Mouse (Mus musculus) forebrain, embryonic 11.5 days (tissue): ENCODE data around the gene Rhox2f. TPM values are rescaled to one million over a fixed set of nuclear protein-coding genes. Genes with fewer than 3 reads are reported as not detected.
"Not testable (repeated sequence)": the region's sequence is repeated elsewhere in the genome, so short reads cannot be mapped to it uniquely, and the experiment has no call there.

Experiments
- ATAC-seq: fragments of 200-750 bp; cut with Nextera tagmentation; replicated peaks from 2 replicates; pipeline ENCODE4 v1.8.0; 2017; ENCODE audit warnings: moderate TSS enrichment; ENCODE audit not compliant: low FRiP score
- DNase-seq: peaks from one replicate; pipeline ENCODE4 v3.0.0-alpha.2; 2017; ENCODE audit warnings: low spot score
- H3K27ac ChIP-seq: fragments of 300-500 bp; sonication (generic); 2 replicates; pipeline ENCODE4 v1.5.1; 2014; ENCODE audit warnings: low read depth, low read length
- H3K27me3 ChIP-seq: fragments of 300-500 bp; sonication (generic); 2 replicates; pipeline ENCODE4 v1.6.1; 2014; ENCODE audit warnings: mild to moderate bottlenecking, low read length, mixed read lengths; ENCODE audit not compliant: control insufficient read depth, insufficient read depth
- H3K36me3 ChIP-seq: fragments of 300-500 bp; sonication (generic); 2 replicates; pipeline ENCODE4 v1.6.1; 2014; ENCODE audit warnings: mild to moderate bottlenecking, low read length, moderate library complexity, mixed read lengths; ENCODE audit not compliant: control insufficient read depth, insufficient read depth
- H3K4me1 ChIP-seq: fragments of 300-500 bp; sonication (generic); replicated peaks from 2 replicates; pipeline ENCODE4 v1.6.1; 2014; ENCODE audit warnings: low read length, mixed read lengths; ENCODE audit not compliant: control insufficient read depth, insufficient read depth
- H3K4me2 ChIP-seq: fragments of 300-500 bp; sonication (generic); 2 replicates; pipeline ENCODE4 v1.6.1; 2014; ENCODE audit warnings: low read depth, mild to moderate bottlenecking, low read length, moderate library complexity, mixed read lengths; ENCODE audit not compliant: severe bottlenecking
- H3K4me3 ChIP-seq: fragments of 300-500 bp; sonication (generic); 2 replicates; pipeline ENCODE4 v1.5.1; 2014; ENCODE audit warnings: low read depth, low read length
- H3K9ac ChIP-seq: fragments of 300-500 bp; sonication (generic); 2 replicates; pipeline ENCODE4 v1.6.1; 2014; ENCODE audit warnings: low read length
- H3K9me3 ChIP-seq: fragments of 300-500 bp; sonication (generic); 2 replicates; pipeline ENCODE4 v1.6.1; 2016; ENCODE audit warnings: low read length, mixed read lengths; ENCODE audit not compliant: control insufficient read depth
- WGBS: fragments of 180-500 bp; shearing (Covaris S2); extraction: QIAGEN DNeasy Blood & Tissue Kit; methylation state at CpG from one replicate; pipeline ENCODE4 v1.1.7; 2014; 5-methylcytosine and 5-hydroxymethylcytosine counted together
- polyA plus RNA-seq: library from polyadenylated mRNA; unstranded; fragments of >200 nt; fragmentation: Nextera tagmentation; extraction: Ambion mirVana; gene quantifications from 2 replicates; pipeline ENCODE4 v1.2.1, GENCODE M21; 2014

Rhox2f gene
- not detected in 2 replicates for polyA plus RNA-seq

- H3K9me3 ChIP-seq, H3K36me3 ChIP-seq, H3K27me3 ChIP-seq, DNase-seq, H3K9ac ChIP-seq, H3K4me2 ChIP-seq, H3K4me3 ChIP-seq, ATAC-seq, H3K27ac ChIP-seq, H3K4me1 ChIP-seq: not testable (repeated sequence)
- WGBS = 96% methylated on average over 5 of the region's 8 CpGs
Observed at GRCm38 (mm10) chrX:37571105-37571504, at the start of gene Rhox2f. Gene Rhox2f (plus strand): TSS chrX:37571405.

DNA sequence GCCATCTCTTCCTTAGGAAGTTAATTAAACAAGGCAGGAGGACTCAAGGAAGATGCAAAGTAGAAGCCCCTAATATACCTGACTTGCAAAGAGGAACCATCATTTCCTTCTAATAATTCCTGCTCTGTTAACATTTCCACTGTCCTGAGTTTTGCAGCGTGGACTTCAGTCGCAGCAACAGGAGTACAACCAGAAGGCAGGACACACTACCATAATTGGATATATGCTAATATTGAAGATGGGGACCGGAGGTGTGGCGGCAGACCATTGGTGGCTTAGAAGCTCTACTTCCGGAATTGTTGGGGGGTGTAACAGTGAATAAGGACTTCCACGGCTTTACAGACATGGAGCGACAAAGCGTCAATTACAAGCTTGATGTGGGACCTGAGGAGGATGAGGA, 41.1 kb upstream of the Rhox2f start, which contains the start of gene Rhox2e:
Gene Rhox2e (plus strand): TSS at position 301 of the 400 bp plus-strand sequence.
- ATAC-seq, H3K9ac ChIP-seq, H3K4me3 ChIP-seq, H3K9me3 ChIP-seq, H3K36me3 ChIP-seq, H3K4me1 ChIP-seq, H3K27me3 ChIP-seq, DNase-seq, H3K27ac ChIP-seq, H3K4me2 ChIP-seq: not testable (repeated sequence)
- 82% methylated on average over 2 of the region's 8 CpGs for WGBS

GRCm38 (mm10) chrX:37541719-37542118, 29.5 kb upstream of the Rhox2f start, which contains the start of gene Rhox3e:
Gene Rhox3e (plus strand): TSS chrX:37542019.
- H3K9me3 ChIP-seq, H3K4me3 ChIP-seq, H3K4me2 ChIP-seq, H3K36me3 ChIP-seq, ATAC-seq, H3K27ac ChIP-seq, DNase-seq, H3K27me3 ChIP-seq, H3K4me1 ChIP-seq, H3K9ac ChIP-seq: not testable (repeated sequence)
- no CpG with 5 or more reads among the region's 4 CpGs for WGBS

GRCm38 (mm10) chrX:37557112-37557511, 14.1 kb upstream of the Rhox2f start, which contains the start of gene Rhox4e:
Gene Rhox4e (plus strand): TSS chrX:37557412.
- H3K27me3 ChIP-seq, H3K4me2 ChIP-seq, H3K4me1 ChIP-seq, H3K27ac ChIP-seq, DNase-seq, H3K4me3 ChIP-seq, H3K36me3 ChIP-seq, H3K9ac ChIP-seq, H3K9me3 ChIP-seq, ATAC-seq: not testable (repeated sequence)
- 93% methylated on average over 10 of the region's 18 CpGs for WGBS

DNA sequence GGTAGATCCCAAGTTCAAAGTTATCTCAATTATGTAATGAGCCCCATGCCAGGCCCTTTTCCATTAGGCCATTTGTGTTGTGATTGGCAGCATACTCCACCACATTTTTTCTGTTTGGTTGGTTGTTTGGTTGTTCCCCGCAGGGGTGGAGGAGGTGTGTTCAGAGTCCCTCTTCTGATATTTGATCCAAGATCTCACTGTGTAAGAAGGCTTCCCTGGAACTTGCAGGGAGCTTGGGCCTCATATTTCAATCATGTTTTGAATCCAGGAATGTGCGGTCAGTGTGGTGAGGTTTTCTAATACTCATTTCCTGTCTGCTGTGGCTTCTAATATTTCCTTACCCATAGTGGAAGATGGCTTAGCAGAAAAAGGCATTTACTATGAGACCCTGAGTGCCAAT, 1.4 kb downstream of the Rhox2f start:
- H3K36me3 ChIP-seq, H3K4me2 ChIP-seq, H3K4me1 ChIP-seq, H3K27me3 ChIP-seq, ATAC-seq, H3K9me3 ChIP-seq, H3K27ac ChIP-seq, H3K9ac ChIP-seq, H3K4me3 ChIP-seq: not testable (repeated sequence)
- WGBS = 54% methylated on average over 2 of the region's 2 CpGs
- DNase-seq = peak; percentile 35

- H3K4me1 ChIP-seq, H3K4me3 ChIP-seq, H3K9me3 ChIP-seq, ATAC-seq, H3K27me3 ChIP-seq, H3K9ac ChIP-seq, H3K36me3 ChIP-seq, DNase-seq, H3K4me2 ChIP-seq, H3K27ac ChIP-seq: not testable (repeated sequence)
Observed at GRCm38 (mm10) chrX:37580692-37581091, 9.5 kb downstream of the Rhox2f start, which contains the start of gene Rhox3f. Gene Rhox3f (plus strand): TSS chrX:37580992.

DNA sequence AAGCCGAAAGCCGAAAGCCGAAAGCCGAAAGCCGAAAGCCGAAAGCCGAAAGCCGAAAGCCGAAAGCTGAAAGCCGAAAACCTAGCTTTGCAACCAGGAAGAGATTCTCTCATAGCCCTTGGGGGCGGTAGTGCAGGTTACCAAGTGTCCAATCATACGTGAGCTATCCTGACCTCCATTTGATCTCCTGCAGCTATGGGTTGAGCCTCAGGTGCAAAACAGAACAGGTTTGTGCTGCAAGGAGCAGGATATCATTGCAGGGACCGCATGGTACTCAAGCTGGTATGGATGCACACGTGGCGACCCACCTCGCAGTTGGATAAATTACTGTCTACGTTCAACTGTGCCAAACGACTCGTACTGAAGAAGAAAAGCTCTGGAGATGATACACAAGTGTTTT, 36.4 kb downstream of the Rhox2f start, which contains the start of gene Rhox4f:
Gene Rhox4f (minus strand): TSS at position 101 of the 400 bp plus-strand sequence.
- H3K36me3 ChIP-seq, H3K9ac ChIP-seq, H3K4me2 ChIP-seq, H3K27ac ChIP-seq, H3K27me3 ChIP-seq, ATAC-seq, DNase-seq, H3K9me3 ChIP-seq, H3K4me3 ChIP-seq, H3K4me1 ChIP-seq: not testable (repeated sequence)
- 94% methylated on average over 12 of the region's 19 CpGs for WGBS

Other genes starting within 250 kb of the Rhox2f start
- gene Rhox3a2, start 191.4 kb upstream of the Rhox2f start, polyA plus RNA-seq = not detected in 2 replicates
- gene Rhox4a2, start 180.6 kb upstream of the Rhox2f start, polyA plus RNA-seq = 1.1 and 1.2 TPM in 2 replicates
- 0.57 TPM in 1 of 2 replicates, not detected in the other for gene Rhox2b, start 159.3 kb upstream of the Rhox2f start, polyA plus RNA-seq
- gene Rhox4b, start 138.9 kb upstream of the Rhox2f start, polyA plus RNA-seq = not detected in 2 replicates
- gene Rhox2c, start 117.7 kb upstream of the Rhox2f start, polyA plus RNA-seq = 0.49 and 1.0 TPM in 2 replicates
- gene Rhox3c, start 112.8 kb upstream of the Rhox2f start, polyA plus RNA-seq = not detected in 2 replicates
- gene Rhox4c, start 91.1 kb upstream of the Rhox2f start, polyA plus RNA-seq = not detected in 2 replicates
- not detected in 2 replicates for gene Rhox2d, start 78.0 kb upstream of the Rhox2f start, polyA plus RNA-seq
- not detected in 2 replicates for gene Rhox4d, start 57.0 kb upstream of the Rhox2f start, polyA plus RNA-seq
- not detected in 2 replicates for gene Rhox2e, start 41.0 kb upstream of the Rhox2f start, polyA plus RNA-seq
- gene Rhox3e, start 29.4 kb upstream of the Rhox2f start, polyA plus RNA-seq = not detected in 2 replicates
- not detected in 2 replicates for gene Rhox4e, start 14.0 kb upstream of the Rhox2f start, polyA plus RNA-seq
- gene Rhox3f, start 9.6 kb downstream of the Rhox2f start, polyA plus RNA-seq = not detected in 2 replicates
- gene Rhox4f, start 36.3 kb downstream of the Rhox2f start, polyA plus RNA-seq = not detected in 2 replicates
- not detected in 2 replicates for gene Rhox3g, start 57.2 kb downstream of the Rhox2f start, polyA plus RNA-seq
- not detected in 2 replicates for gene Rhox2g, start 72.1 kb downstream of the Rhox2f start, polyA plus RNA-seq
- gene Rhox4g, start 79.9 kb downstream of the Rhox2f start, polyA plus RNA-seq = not detected in 2 replicates
- not detected in 2 replicates for gene Rhox3h, start 97.4 kb downstream of the Rhox2f start, polyA plus RNA-seq
- not detected in 2 replicates for gene Rhox2h, start 101.9 kb downstream of the Rhox2f start, polyA plus RNA-seq
- 0.53 and 1.1 TPM in 2 replicates for gene Rhox5, start 233.4 kb downstream of the Rhox2f start, polyA plus RNA-seq